Mouse (Mus musculus) urinary bladder, postnatal 14 days (tissue): ENCODE measurements around the gene Limch1.

Source experiments
- DNase-seq: peaks from one replicate; pipeline ENCODE4 v3.0.0; 2021; ENCODE audit warnings: low spot score

Limch1 gene

GRCm38 (mm10) chr5:66785995-66786620, 40.5 kb downstream of the Limch1 start:
- DNase-seq, result no peak

GRCm38 (mm10) chr5:66786621-66787061, 41.0 kb downstream of the Limch1 start:
- DNase-seq, result no peak

- no peak for DNase-seq
These were observed 43.4 kb downstream of the Limch1 start for GRCm38 (mm10) chr5:66789041-66789440.

- no peak for DNase-seq
These were observed 45.5 kb downstream of the Limch1 start for GRCm38 (mm10) chr5:66791161-66791560.

- no peak for DNase-seq
These were observed 47.6 kb downstream of the Limch1 start for GRCm38 (mm10) chr5:66793251-66793650.

- no peak for DNase-seq
These were observed 51.7 kb downstream of the Limch1 start for GRCm38 (mm10) chr5:66797326-66797725.

GRCm38 (mm10) chr5:66798135-66798534, 52.5 kb downstream of the Limch1 start:
- no peak for DNase-seq

- no peak for DNase-seq
These were observed 53.0 kb downstream of the Limch1 start for GRCm38 (mm10) chr5:66798591-66799003.

- no peak for DNase-seq
These were observed 54.6 kb downstream of the Limch1 start for GRCm38 (mm10) chr5:66800243-66800642.

- no peak for DNase-seq
These were observed 55.4 kb downstream of the Limch1 start for GRCm38 (mm10) chr5:66800977-66801376.

GRCm38 (mm10) chr5:66802196-66802595, 56.6 kb downstream of the Limch1 start:
- no peak for DNase-seq

- no peak for DNase-seq
These were observed 60.7 kb downstream of the Limch1 start for GRCm38 (mm10) chr5:66806335-66806734.

GRCm38 (mm10) chr5:66807737-66808136, 62.1 kb downstream of the Limch1 start:
- no peak for DNase-seq

- no peak for DNase-seq
These were observed 63.5 kb downstream of the Limch1 start for GRCm38 (mm10) chr5:66809016-66809570.

- no peak for DNase-seq
These were observed 64.8 kb downstream of the Limch1 start for GRCm38 (mm10) chr5:66810396-66810795.

GRCm38 (mm10) chr5:66814674-66815073, 69.0 kb downstream of the Limch1 start:
- no peak for DNase-seq

GRCm38 (mm10) chr5:66815877-66816276, 70.2 kb downstream of the Limch1 start:
- DNase-seq, result no peak

- no peak for DNase-seq
These were observed 71.1 kb downstream of the Limch1 start for GRCm38 (mm10) chr5:66816751-66817150.

GRCm38 (mm10) chr5:66817184-66817956, 71.7 kb downstream of the Limch1 start:
- no peak for DNase-seq

- DNase-seq, result no peak
These were observed 77.0 kb downstream of the Limch1 start for GRCm38 (mm10) chr5:66822500-66823205.

GRCm38 (mm10) chr5:66825586-66825985, 80.0 kb downstream of the Limch1 start:
- no peak for DNase-seq

GRCm38 (mm10) chr5:66826844-66827243, 81.2 kb downstream of the Limch1 start:
- no peak for DNase-seq

- no peak for DNase-seq
These were observed 83.9 kb downstream of the Limch1 start for GRCm38 (mm10) chr5:66829505-66829904.
